Mouse (Mus musculus) CD4-positive, CD25-positive, alpha-beta regulatory T cell, adult 4 months (primary cell): ENCODE results near the gene Hes1. TPM values are rescaled to one million over a fixed set of nuclear protein-coding genes. Genes with fewer than 3 reads are reported as not detected.
A peak's percentile ranks its signal among the peaks of the same experiment; 100 is the strongest.

Experiments used
- ATAC-seq: one replicate; pipeline ENCODE4 v1.8.0; 2017
- polyA plus RNA-seq, 2 experiments: library from polyadenylated mRNA; unstranded; fragments of 100-300 nt; shearing (Covaris generic); gene quantifications; one replicate each; pipeline ENCODE4 v1.2.1; 2017

Hes1 gene
- polyA plus RNA-seq, 2 experiments from 2014 or later: 0.22 TPM; not detected in 1

DNA sequence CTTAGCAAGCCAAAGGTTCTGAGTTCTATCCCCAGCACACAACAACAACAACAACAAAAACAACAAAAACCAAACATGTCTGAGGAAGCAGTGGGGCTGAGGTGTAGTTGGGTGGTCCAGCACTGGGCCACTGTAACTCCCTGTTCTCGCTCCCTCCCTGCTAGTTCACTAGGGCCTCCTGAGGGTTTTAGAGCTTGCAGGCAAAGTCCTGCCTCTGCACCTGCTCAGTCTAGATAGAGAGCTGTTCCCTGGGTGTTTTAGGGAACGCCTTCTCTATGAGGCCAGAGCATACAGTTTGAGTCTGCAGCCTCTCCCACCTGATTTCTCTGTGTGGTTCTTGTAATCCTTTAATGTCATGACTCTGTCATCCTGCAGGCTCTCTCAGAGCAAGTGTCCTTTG is 11.9 kb upstream of the Hes1 start:
- ATAC-seq: no peak

DNA sequence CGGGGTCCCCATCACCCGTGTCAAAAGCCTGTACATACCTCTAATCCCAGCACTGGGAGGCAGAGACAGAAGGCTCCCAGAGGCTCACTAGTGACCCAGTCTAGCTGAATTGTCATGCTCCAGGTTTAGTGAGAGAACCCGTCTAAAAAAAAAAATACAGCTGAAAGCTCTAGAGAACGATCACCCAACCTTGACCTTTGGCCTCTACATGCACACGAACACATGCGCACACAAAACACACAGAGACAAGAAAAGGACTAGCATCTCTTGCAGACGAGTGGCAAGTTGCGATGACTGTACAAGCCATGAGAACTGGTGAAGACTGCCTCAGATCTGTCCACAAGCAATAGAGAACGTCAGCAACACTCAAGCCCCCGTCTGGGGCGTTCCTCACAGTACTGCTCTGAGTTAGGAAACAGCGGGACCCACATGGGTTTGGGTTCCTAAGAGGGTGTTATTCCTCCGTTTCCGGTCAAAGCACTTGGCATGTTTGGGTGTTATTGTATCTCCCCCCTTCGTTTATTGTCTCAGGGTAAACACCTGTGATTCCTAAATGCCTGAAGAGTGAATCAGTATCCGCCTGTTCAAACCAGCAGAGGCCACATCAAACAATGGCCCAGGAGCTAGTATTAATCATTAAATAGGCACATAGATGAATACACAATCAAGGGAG is 11.2 kb upstream of the Hes1 start:
- ATAC-seq: no peak

DNA sequence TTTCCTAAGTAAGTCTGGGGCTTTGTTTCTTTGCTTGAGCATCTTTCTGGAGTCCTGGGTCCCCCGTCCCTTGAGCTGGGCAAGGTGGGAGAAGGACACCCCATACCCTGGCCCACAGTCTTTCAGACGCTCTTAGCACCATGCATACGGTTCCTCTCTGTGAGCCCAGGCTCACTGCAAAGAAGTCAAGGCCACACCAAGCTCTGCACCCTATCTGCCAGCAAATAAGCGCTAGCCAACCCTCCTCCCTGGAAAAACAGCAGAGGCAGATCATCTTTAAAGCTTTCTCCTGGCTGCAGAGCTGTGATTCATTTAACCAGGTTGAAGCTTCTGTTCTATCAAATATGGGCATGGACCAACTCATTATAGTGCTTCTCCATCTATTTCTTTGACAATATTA is 9.6 kb upstream of the Hes1 start:
- ATAC-seq: no peak

DNA sequence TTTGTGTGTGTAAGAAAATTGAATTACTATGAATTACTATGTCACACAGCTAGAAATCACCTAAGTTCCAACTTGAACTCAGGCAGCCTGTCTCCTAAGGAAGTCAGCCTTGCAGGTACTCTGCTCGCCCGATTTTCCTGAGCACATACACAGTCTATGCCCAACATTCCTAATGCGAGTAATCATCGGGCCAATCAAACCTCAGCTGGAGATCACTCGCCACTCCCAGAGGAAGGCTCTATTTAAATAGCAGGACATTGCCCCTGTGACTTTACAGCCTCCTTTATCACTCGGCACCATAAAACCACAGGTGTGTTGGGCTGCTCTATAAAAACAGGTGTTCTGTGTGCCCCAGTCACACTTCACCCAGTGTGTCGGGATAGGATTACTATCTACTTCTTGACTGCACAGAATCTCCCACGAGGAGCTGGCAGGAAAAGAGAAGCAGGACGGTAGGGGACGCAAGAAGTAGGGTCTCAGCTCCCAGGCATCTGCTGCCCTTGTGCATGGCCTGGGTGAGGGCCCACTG is 8.8 kb upstream of the Hes1 start:
- ATAC-seq: no peak

DNA sequence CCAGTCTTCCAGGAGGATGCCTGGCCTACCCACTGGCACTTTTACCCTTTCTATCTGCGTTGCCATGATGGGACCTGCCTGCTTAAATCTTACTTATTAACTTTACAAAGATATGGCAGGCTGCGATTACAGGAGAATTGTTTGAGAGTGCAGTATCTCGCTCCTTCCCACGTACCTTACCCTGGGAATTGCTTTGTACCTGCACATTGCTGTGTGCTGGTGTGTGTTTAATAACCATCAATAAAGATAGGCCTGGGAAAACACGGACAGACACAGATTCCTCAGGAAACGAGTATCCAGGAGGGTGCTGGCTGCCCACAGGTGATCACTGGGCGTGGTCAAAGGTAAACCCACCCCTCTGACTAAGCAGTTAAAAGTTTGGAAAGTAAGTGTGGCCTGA is 8.3 kb upstream of the Hes1 start:
- ATAC-seq: no peak

DNA sequence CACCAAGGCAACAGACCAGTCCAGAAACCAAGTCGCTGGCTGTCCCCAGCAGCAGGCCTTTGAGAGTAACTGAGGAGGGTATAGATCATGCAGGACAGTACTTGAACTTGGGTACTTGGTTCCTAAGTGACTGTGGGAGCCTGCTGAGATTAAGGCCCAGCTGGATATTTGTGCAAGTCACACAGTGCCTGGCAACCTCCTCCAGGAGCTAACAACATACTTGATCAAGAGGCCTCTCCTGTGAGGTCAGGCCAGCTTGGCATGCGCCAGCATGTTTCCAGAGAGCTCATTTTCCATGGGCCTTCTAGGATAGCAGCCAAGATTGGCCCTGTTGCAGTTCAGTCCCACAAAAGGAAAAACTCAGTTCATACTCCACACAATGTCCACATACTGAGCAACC is 7.3 kb upstream of the Hes1 start:
- no peak for ATAC-seq

DNA sequence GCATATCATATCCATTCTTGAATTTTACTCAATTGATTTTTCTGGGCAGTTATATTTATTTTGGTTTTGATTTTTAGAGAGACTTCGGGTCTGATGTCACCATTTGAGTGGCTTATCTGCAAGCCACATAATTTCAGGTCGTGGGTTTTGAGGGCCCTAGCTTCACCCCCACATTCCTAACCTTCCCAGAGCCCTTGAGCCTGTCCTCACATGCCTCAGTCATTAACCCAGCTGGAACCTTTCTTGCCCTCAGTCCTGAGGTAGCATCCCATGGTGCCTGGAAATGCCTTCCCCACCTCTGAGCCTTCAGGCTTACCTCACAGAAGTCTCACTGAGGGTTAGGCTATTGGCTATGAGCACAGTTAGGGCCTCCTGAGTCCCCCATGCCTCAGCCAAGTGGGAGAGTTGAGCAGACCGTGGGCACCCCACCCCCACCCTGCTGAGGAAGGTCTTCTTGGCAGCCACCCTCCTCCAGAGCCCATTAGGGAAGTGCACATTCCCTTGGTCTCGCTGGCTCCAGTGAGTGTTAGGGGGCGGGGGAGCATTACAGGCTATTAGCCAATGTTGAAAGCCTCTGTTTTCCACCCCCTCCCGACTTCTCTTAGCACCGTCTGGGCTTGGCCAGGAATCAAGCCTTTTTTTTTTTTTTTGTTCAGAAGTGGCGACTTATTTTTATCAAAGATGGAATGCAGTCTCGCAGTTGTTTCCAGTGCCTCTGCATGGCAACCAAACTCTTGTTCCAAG is 5.0 kb upstream of the Hes1 start:
- no peak for ATAC-seq

DNA sequence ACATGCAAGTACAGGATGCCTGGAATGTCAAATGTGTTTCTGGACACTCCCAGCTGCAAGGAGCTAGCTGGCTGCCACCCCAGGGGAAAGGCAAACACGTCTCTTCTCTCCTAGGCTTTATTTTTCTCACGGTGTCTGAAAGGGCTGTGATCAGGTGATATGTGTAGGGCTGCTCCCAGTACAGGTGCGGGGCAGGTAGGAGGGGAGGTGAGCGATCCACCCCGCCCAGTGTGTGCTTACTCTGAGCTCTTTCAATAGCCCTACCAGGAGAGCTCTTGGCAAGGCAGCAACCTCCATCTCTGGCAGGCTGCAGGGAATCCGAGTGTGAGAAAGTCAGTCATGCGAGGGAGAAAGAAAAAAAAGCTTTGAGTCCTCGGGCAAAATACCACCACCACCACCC is 3.8 kb upstream of the Hes1 start:
- ATAC-seq: no peak

DNA sequence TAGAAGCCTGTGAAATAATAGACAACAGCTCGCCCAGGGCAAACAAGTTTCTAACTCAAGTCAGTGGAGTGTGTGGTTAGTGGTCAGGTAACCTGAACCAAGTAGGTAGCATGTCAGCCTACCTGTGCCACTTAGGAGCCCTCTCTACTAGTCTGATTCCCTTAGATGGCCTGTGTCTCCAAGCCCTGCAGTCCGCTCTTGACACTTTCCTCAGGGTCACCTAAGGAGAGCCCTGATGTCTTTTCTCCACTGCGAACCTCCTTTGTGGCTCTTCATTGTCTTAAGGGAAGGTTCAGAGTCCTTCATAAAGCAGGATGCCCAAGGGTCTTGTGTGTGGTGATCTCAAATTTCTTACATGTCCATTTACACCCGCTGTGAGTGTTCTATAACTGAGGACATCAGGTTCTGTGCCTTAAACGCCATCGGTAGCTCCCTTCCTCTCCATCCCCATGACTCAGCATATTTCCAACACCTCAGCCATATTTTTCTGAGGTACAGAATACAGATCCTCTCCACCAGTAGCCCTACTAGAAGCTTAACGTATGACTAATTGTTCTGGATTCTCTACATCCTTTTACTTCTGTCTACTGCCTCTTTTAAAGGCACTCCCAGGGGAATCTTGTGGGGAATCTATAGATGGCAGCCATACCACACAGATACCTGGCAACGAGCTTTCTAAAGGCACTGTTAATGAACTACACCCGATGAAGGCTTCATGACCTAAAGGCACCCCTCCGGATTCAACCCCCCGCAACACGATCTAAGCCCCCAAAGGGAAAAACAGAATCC is 1.7 kb upstream of the Hes1 start:
- no peak for ATAC-seq

DNA sequence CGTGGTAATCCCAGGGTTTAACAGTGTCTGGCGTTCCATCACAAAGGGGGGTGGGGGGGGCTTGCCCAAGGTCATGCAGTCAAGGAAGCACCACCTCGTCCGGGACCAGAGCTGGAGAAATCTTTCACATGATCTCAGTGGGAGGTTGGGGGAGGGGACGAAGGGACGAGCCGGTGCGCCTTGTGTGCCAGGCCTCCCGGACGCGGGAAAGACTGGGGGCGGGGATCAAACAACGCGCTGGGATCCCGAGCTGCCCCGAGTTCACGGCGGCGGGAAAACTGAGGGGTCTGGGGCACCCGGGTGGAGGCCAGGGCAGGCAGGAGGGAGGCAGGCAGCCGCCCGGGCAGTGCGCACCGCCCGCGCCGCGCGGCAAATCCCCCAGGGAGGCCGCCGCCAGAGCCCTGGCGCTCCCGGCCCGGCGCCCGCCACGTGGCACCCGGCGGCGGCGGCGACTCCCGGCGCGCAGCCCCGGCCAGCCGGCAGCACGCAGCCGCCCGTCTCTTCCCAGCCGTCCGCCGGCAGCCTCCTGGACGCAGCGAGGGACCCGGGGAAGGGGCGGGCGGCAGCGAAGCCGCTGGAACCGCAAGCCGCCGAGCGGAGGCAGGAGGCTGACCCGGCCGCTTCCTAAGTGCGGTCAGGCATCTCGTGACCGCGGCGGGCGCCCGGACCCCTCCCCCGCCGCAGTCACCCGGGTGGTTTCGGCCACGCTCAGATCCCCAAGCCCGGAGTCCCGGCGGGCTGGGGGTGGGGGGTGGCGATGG is 883 bp upstream of the Hes1 start:
- no peak for ATAC-seq

DNA sequence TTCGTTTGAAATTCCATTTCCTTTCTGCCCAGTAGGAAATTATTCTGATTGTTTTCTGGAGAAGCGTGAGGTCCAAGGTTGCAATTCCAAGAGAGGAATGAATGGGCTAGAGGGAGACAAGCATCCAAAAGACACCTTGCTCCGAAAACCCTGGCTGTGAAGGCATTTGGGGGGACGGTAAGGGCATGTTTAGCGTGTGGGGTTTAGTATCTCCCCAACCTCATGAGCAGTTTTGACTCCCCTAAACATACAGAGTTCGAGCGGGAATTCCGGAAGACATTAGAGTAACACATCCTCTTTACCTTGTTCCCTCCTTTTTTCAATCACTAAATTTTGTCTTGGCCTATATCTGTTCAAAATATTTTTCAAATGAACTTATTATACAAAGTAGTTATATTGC is 429 bp downstream of the Hes1 start:
- no peak for ATAC-seq

DNA sequence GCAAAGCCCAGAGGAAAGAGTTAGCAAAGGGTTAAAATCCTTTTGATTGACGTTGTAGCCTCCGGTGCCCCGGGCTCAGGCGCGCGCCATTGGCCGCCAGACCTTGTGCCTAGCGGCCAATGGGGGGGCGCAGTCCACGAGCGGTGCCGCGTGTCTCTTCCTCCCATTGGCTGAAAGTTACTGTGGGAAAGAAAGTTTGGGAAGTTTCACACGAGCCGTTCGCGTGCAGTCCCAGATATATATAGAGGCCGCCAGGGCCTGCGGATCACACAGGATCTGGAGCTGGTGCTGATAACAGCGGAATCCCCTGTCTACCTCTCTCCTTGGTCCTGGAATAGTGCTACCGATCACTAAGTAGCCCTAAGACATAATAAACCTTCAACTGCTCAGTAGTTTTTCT is 893 bp downstream of the Hes1 start:
- ATAC-seq: no peak

DNA sequence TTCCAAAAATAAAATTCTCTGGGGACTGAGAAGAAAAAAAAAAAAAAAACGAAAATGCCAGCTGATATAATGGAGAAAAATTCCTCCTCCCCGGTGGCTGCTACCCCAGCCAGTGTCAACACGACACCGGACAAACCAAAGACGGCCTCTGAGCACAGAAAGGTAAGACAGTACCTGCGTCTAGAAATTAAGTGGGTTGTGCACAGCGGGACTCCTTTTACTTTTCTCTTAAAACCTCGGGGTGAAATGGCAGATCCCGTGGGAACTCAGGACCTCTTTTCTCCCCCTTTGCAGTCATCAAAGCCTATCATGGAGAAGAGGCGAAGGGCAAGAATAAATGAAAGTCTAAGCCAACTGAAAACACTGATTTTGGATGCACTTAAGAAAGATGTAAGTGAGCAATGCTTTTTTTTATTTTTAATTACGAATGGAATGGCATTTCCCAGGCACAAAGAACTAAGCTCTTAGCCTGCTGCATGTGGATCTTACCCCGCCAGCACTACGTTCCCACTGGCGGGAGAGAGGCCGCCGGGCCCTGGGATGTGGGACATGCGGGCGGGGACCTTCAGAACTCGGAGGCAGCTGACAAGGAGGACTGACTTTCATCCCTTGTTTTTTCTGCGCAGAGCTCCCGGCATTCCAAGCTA is 1.5 kb downstream of the Hes1 start:
- no peak for ATAC-seq

DNA sequence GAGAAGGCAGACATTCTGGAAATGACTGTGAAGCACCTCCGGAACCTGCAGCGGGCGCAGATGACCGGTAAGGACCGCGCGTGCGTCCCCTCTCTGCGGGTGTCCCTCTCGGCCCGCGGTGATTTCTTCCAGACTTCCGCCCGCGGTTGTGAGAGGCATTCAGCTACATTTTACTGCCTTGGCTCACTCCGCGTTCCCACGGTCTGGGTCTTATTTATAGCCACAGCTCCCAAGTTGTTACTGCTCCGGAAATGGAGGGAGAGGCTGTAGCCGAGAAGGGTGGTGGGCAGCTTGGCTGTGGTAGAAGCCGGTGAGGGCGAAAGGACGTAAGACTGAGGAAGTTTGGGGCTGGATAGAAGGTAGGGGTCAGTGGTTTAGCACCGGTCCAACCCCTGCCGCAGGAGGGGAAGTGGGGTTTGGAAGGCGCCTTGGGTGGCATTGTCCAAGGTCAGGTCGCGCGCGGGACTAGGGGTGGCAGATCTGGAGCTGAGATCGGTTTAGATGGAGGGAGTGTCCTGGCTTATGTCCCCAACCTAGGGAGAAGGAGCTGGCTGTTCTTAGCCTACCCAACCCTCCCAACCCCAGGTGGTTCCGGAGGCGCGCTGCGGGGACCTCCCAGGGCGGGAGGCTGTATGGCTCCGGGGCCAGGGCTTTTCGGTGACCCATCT is 2.1 kb downstream of the Hes1 start:
- ATAC-seq: no peak

DNA sequence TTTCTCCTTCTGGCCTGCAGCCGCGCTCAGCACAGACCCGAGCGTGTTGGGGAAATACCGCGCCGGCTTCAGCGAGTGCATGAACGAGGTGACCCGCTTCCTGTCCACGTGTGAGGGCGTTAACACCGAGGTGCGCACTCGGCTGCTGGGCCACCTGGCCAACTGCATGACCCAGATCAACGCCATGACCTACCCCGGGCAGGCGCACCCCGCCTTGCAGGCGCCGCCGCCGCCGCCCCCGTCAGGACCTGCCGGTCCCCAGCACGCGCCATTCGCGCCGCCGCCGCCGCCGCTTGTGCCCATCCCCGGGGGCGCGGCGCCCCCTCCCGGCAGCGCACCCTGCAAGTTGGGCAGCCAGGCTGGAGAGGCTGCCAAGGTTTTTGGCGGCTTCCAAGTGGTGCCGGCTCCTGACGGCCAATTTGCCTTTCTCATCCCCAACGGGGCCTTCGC is 2.7 kb downstream of the Hes1 start:
- peak; percentile 68 for ATAC-seq

DNA sequence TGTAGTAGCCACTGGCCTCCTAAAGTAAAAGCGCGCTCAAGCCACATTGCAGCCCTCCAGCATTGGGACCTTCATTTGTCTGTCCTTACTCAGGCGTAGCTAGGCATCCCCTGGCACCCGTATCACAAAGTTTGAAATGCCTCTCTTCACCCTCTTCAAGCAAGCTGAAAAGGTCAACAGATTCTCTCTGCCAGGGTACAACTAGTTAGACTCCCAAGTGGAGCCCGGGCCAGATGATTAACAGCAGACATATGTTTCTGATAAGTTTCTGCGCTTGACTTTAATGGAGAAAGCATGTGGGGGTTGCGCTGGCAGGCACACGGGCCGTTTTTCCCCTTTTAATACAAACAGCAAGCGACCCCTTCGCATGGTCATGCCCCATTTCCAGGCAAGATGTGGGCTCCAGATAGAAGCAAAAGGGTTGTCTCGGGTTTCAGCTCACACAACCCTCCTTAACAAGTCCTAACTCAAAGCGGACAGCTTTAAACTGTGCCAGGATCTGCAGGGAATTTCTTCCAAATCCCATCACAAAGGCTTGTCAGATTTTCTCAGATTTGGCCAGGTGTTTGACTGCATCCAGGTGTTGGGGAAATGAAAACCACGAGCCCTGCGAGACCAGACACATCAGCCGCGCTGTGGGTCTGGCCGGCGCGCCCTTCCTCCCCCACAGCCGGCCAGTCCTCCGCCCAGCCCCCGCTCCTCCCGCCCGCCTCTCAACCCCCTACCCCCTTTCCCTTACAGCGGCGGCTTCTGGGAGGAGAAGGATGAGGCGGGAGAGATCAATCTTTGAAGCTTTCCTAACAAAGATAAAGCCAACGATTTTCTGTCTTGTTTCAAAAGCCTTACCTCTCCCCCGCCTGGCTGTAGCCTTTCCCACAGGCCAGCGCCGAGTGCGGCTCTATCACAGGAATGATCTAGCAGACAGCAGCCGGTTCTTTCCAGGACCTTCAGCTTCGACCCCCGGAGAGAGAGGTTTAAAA is 4.1 kb downstream of the Hes1 start:
- no peak for ATAC-seq

DNA sequence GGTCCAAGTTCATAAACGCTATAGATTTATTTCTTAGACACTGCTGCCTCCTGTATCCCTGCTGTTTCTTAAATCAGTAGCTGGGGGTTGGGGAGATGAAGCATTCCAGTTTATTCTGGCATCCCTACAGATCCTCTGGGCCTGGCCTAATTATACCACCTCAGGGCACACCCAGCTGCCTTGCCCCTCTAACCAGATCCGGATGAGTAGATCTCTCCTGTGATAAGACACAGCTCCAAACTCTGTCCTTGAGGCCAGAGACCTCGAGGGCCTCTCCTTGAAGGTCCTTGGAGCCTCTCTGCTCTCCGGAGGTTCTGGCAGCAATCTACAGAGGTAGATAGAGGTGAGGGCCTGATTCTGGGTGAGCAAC is 5.4 kb downstream of the Hes1 start:
- ATAC-seq: no peak

DNA sequence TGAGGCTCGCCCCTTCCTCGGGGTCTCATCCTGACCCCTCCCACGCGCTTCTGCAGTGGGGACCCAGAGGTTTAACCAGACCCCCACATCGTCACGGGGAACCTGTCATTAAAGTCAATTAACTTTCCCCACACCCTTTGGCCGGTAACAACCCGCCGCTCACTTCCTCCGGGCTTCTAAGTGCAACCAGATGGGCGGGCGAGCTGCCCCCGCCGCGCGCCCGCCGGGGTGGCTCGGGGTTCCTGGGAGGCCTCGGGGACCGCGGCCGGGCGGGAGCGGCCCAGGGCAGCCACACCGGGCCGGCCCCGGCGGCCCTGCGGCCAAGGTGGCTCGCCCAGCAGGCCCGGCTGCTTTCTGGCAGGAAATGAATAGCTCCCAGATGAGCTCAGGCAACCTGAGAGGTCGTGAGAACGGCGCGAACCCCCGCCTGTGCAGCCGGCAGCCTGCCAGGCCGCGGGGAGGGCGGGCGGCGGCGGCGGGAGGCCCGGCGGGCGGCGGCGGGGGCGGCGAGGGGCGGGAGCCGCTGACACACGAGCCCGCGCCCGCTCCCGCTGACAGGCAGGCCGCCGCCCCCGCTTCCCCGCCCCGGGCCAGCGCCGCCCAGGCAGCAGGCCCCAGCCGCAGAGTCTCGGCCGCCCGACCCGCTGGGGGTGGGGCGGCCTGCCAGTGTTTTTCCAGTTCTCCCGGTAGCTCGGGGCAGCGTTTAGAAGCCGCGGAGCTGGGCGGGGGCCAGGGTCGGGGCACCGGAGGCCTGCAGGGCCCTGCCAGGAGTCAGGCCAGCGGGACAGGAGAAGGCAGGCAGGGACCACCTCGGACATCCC is 6.0 kb downstream of the Hes1 start:
- peak; percentile 56 for ATAC-seq

DNA sequence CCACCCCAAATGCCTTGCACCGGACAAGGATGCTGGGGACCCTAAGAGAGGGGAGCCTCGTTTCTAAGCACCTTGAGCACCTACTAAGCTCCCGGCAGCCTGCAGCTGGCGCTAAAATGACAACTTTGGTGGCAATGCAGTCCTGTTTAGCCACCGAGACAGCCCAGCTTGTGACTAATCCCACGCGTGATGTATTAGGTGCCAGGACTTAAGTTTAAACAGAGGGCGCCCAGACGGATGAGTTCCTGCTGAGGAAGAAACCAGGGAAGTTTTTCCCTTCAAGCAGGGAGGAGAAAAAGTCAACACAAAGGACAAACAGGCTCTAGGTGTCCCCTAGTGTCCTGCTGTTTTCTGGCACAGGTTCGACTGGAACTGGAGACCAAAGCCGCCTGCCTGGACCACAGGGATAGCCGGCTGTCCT is 6.6 kb downstream of the Hes1 start:
- ATAC-seq: no peak
